Mouse (Mus musculus) T-helper 2 cell (primary cell): ENCODE measurements at regions not wholly inside any gene's neighbourhood (a gene's known extent, or its start where the extent isn't known, plus 50 kb on each side); places are given as distances from the start of the nearest gene placed in this dataset.

Experiments
- in situ Hi-C: fragments of 300-600 bp; cut with MboI, MseI; formaldehyde crosslinking; loops from one replicate; pipeline ENCODE4 v1.15.1; 2025; ENCODE audit warnings: high pct_unique_total_duplicates

GRCm38 (mm10) chr6:126481257-126481656 lies 54.0 kb downstream of the Kcna5 start:
- in situ Hi-C loops = loop anchor here (25.0 kb wide), 1 partner anchor 744 kb away; no protein-coding TSS in a partner anchor

GRCm38 (mm10) chr6:126477506-126477905 lies 57.7 kb downstream of the Kcna5 start:
- in situ Hi-C loops = loop anchor here (25.0 kb wide), 1 partner anchor 740 kb away; no protein-coding TSS in a partner anchor

- in situ Hi-C loops = loop anchor here (25.0 kb wide), 1 partner anchor 739 kb away; no protein-coding TSS in a partner anchor
Measured at GRCm38 (mm10) chr6:126476758-126477157, 58.5 kb downstream of the Kcna5 start.

GRCm38 (mm10) chr6:126475555-126475954 lies 59.7 kb downstream of the Kcna5 start:
- in situ Hi-C loops = loop anchor here (25.0 kb wide), 1 partner anchor 738 kb away; no protein-coding TSS in a partner anchor

- in situ Hi-C loops = no loop called here
Measured at GRCm38 (mm10) chr6:126453751-126454150, 81.5 kb downstream of the Kcna5 start.

GRCm38 (mm10) chr6:126445519-126445918 lies 89.7 kb downstream of the Kcna5 start:
- in situ Hi-C loops = no loop called here

- in situ Hi-C loops = no loop called here
Measured at GRCm38 (mm10) chr6:126440254-126440653, 95.0 kb downstream of the Kcna5 start.

GRCm38 (mm10) chr6:126437976-126438736 lies 97.1 kb downstream of the Kcna5 start:
- in situ Hi-C loops = no loop called here

- in situ Hi-C loops = no loop called here
Measured at GRCm38 (mm10) chr6:126427208-126427607, 108.0 kb downstream of the Kcna5 start.

GRCm38 (mm10) chr6:126405736-126406135 lies 129.5 kb downstream of the Kcna5 start:
- in situ Hi-C loops = no loop called here

- in situ Hi-C loops = no loop called here
Measured at GRCm38 (mm10) chr6:126404331-126405070, 130.7 kb downstream of the Kcna5 start.

- in situ Hi-C loops = no loop called here
Measured at GRCm38 (mm10) chr6:126399595-126399994, 135.6 kb downstream of the Kcna5 start.

- in situ Hi-C loops = no loop called here
Measured at GRCm38 (mm10) chr6:126398641-126399040, 136.6 kb downstream of the Kcna5 start.

- in situ Hi-C loops = no loop called here
Measured at GRCm38 (mm10) chr6:126395015-126395414, 140.2 kb downstream of the Kcna5 start.

GRCm38 (mm10) chr6:126394111-126394809 lies 141.0 kb downstream of the Kcna5 start:
- in situ Hi-C loops = no loop called here

- in situ Hi-C loops = no loop called here
Measured at GRCm38 (mm10) chr6:126384210-126385012, 150.8 kb downstream of the Kcna5 start.

- in situ Hi-C loops = no loop called here
Measured at GRCm38 (mm10) chr6:126377216-126377615, 158.0 kb downstream of the Kcna5 start.

GRCm38 (mm10) chr6:126374970-126375620 lies 160.1 kb downstream of the Kcna5 start:
- in situ Hi-C loops = no loop called here

GRCm38 (mm10) chr6:126371971-126372370 lies 163.2 kb downstream of the Kcna5 start:
- in situ Hi-C loops = no loop called here

- in situ Hi-C loops = no loop called here
Measured at GRCm38 (mm10) chr6:126371489-126371888, 163.7 kb downstream of the Kcna5 start.

GRCm38 (mm10) chr6:126365495-126365894 lies 169.7 kb downstream of the Kcna5 start:
- in situ Hi-C loops = no loop called here
